Mouse (Mus musculus) cerebellum, adult 2 months (tissue): Measurements from ENCODE around the gene Sh3pxd2a. TPM values are rescaled to one million over a fixed set of nuclear protein-coding genes. Genes with fewer than 3 reads are reported as not detected.

ENCODE experiments used
- DNase-seq, 2 experiments: peaks; one replicate each; pipeline ENCODE4 v3.0.0; 2021
- H3K27ac ChIP-seq: fragments of 200-500 bp; 2 replicates; pipeline ENCODE4 v1.5.1; 2012; ENCODE audit warnings: low read length, control low read depth, inconsistent platforms; ENCODE audit not compliant: insufficient read depth
- H3K27me3 ChIP-seq: fragments of 200-500 bp; 2 replicates; pipeline ENCODE4 v1.6.1; 2012; ENCODE audit warnings: inconsistent platforms, mild to moderate bottlenecking, low read length, moderate library complexity; ENCODE audit not compliant: control insufficient read depth, insufficient read depth
- H3K4me1 ChIP-seq: fragments of 200-500 bp; 2 replicates; pipeline ENCODE4 v1.6.1; 2011; ENCODE audit warnings: low read length; ENCODE audit not compliant: control insufficient read depth, insufficient read depth
- H3K4me3 ChIP-seq: fragments of 200-500 bp; replicated peaks from 2 replicates; pipeline ENCODE3; 2011; ENCODE audit warnings: mild to moderate bottlenecking, low read depth, low read length, control low read depth; ENCODE audit not compliant: insufficient read depth
- CTCF ChIP-seq: fragments of 200-500 bp; IDR thresholded peaks from 2 replicates; pipeline ENCODE4 v1.5.1; 2011; ENCODE audit warnings: low read depth, mild to moderate bottlenecking, control low read depth, low read length, moderate library complexity, borderline replicate concordance; ENCODE audit not compliant: insufficient read depth
- POLR2A ChIP-seq: fragments of 200-500 bp; IDR thresholded peaks from 2 replicates; pipeline ENCODE4 v1.6.1; 2011; ENCODE audit warnings: low read length, control low read depth, borderline replicate concordance; ENCODE audit not compliant: insufficient read depth
- WGBS: fragments of 180-500 bp; shearing (Covaris S2); methylation state at CpG from one replicate; pipeline ENCODE4 v1.1.7; 2018; 5-methylcytosine and 5-hydroxymethylcytosine counted together
- polyA plus RNA-seq: library from polyadenylated mRNA; depleted of rRNA; stranded (reverse); fragments of >200 nt; gene quantifications from 2 replicates; pipeline ENCODE4 v1.2.3, GENCODE M21; 2012

The Sh3pxd2a gene
- polyA plus RNA-seq, 1 experiment, result 7.9 TPM

DNA sequence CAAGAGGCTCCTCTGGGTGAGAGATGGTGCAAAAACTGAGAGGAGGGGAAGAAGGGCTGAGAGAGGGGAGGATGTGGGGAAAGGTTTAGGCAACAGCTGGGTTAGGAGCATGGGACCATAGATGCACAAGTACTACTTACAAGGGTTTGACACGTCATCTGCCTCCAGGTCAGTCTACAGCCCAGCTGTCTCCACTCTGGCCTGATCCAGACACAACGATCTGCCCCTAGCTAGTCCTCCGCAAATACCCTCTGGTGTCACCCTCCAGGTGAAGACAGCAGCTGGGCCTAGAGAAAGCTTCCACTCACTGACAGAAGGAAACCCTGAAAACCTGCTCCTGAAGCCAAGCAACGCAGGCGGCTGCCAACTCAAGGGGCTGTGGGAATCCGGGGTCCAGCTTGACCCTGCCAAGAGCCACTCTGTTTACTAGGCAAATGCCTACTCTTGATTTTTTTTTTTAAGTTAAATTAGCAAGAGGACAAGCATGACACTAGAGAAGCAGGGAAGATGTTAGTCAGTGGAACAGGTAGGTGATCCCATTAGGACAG lies 50.7 kb downstream of the Sh3pxd2a start:
- WGBS, result 53% methylated on average over 6 of the region's 6 CpGs
- no peak for TF ChIP-seq CTCF
- TF ChIP-seq POLR2A, result no peak
- Histone ChIP-seq H3K27ac (no peak overlapping the region), H3K4me1 (peaks cover 7% of the 10 kb centered on the region; the same call in 1 of the 2 replicates), H3K4me3 (no peak overlapping the region), H3K27me3 (no peaks in the 10 kb centered on the region)
- DNase-seq, result no peak

DNA sequence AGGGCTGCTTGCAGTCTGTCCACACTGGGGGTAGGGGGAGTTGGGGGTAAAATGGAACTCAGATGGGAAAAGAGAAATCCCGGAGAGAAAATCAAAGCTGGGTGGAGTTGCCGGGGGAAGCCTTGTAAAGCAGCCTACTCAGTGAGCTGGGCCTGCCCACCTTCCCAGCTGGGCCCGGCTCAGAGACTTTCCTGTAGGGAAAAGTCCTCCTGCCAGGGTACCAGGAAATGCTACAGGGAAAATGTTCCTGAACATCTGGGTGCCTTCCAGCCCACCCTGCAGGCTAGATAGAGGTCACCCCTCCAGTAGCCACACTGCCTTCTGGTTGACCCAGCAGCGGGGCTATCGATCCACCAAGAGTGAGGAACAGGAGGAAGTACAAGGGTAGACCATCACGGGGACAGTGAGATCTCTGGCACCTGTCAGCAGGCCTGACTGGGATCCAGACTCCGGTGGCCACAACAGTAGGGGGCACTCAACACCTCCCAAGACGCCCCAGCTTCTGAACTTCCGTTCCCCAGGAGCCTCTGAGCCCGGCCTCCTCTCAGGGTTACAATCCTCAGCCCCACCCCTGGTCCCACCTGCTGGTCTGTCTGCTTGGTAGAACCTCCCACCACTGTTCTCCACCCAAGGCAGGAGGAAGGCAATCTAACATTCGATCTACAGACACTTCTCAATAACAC lies 51.5 kb downstream of the Sh3pxd2a start:
- TF ChIP-seq CTCF (no peak), POLR2A (no peak)

DNA sequence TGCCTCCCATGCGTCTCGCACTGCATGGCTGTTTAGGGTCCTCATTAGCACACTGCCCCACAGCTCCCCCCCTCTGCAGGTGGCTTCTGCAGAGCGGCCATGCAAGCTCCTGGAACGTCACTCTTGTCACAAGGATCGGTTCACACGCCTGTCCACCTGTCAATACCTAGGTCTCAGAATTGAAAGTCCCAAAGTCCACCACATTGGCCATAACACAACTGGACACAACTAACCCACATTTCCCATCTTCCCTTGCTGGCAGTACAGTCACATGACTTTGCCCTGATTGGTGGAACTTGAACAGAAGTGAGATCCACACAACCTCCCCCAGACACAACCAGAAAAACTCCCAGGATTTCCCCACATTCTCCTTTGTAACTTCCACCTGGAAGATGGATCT lies 53.9 kb downstream of the Sh3pxd2a start:
- 95% methylated on average over 6 of the region's 6 CpGs for WGBS

More for the DNA sequence above, 51.5 kb downstream of the Sh3pxd2a start:
- peaks cover 7% of the 10 kb centered on the region; the same call in 1 of the 2 replicates for H3K4me1 ChIP-seq
- WGBS, result 76% methylated on average over 11 of the region's 11 CpGs
- DNase-seq, result no peak
- H3K27ac ChIP-seq, result no peak overlapping the region
- no peak overlapping the region for H3K4me3 ChIP-seq
- no peaks in the 10 kb centered on the region for H3K27me3 ChIP-seq

DNA sequence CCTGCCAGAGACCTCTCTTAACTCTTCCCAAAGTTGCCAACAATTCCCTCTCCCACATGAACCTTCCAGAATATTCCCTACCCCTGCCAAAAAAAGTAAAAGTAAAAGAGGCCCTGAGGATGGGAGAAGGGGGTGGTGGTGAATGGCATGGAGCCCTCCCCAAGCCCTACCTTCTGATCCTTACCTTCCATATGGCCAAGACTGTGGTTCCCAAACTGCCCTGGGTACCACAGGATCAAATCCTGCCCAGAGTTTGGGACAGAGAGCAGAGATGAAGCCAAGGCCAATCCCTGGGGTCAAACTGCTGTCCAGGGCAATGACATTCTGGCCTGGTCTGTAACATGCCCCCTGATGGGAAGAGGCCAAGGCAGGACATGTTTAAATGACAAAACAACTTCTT lies 55.1 kb downstream of the Sh3pxd2a start:
- Histone ChIP-seq H3K4me1 (no peaks in the 10 kb centered on the region; the same call in 1 of the 2 replicates), H3K27ac (no peak overlapping the region), H3K27me3 (no peaks in the 10 kb centered on the region), H3K4me3 (no peak overlapping the region)
- no peak for TF ChIP-seq POLR2A
- no peak for TF ChIP-seq CTCF
- no peak for DNase-seq

More for the DNA sequence above, 53.9 kb downstream of the Sh3pxd2a start:
- H3K4me1 ChIP-seq, result peaks cover 6% of the 10 kb centered on the region
- no peaks in the 10 kb centered on the region for H3K27me3 ChIP-seq
- no peak overlapping the region for H3K27ac ChIP-seq
- TF ChIP-seq CTCF (no peak), POLR2A (no peak)
- no peak for DNase-seq
- H3K4me3 ChIP-seq, result no peak overlapping the region

DNA sequence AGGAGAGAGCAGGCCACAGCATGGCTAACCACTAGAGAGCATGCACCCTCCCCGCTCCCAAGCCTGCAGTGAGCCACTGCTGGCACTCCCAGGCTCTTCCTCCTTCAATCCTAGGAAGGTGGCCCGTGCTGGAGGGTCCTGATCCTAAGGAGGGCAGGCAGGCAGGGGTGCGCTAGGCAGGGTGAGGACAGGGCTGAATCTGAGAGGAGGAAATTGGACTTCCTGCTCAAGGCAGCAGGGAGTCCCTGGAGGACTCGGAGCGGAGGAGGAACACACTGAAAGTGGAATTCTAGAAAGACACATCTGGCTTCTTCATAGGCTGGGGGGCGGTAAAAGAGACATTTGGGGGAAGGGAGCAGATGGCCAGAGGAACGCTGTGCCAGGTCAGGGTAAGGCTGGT lies 55.5 kb downstream of the Sh3pxd2a start:
- Histone ChIP-seq H3K4me1 (no peaks in the 10 kb centered on the region; the same call in 1 of the 2 replicates), H3K4me3 (no peak overlapping the region), H3K27me3 (no peaks in the 10 kb centered on the region), H3K27ac (no peak overlapping the region)
- TF ChIP-seq POLR2A, result no peak
- no peak for TF ChIP-seq CTCF
- DNase-seq, result no peak
- WGBS, result 54% methylated on average over 7 of the region's 7 CpGs

DNA sequence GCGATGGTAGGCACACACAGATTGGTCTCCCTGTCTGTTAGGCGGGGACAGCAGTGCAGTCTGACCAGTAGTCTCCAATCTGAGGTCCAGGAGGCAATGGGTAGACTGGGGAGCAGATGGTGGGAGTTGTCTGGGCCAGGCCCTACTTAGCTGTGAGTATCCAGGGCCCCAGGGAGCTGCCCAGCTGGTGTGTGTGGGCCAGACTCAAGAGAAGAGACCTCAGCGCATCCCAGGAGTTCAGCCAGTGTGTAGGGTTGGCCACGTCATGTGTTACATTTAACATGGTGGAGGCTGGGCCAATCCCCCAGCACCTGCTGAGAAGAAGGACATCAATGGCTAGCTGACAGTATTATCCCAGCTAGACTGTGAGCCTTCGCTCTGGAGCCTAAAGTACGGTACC lies 56.9 kb downstream of the Sh3pxd2a start:
- no peak for DNase-seq
- no peak overlapping the region for H3K4me3 ChIP-seq
- WGBS, result 67% methylated on average over 6 of the region's 6 CpGs
- no peak for TF ChIP-seq CTCF
- TF ChIP-seq POLR2A, result no peak
- no peak overlapping the region for H3K27ac ChIP-seq
- H3K27me3 ChIP-seq, result no peaks in the 10 kb centered on the region
- no peaks in the 10 kb centered on the region; the same call in 1 of the 2 replicates for H3K4me1 ChIP-seq

DNA sequence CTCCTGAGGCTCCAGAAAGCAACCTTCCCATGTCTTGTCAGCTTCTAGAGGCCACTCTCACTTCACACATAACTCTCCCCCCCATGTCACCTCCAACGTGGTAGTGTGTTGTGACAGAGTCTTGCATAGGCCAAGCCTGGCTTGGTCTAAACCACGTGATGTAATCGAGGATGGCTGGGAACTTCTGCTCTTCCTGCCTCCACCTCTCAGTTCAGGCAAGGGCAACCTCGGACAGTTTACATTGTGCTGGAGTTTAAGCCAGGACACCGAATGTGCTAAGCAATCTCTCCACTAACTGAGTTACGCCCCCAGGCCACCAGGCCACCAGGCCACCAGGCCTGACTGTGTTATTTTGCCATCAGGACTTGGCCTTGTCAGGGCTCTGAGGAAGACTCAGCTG lies 57.7 kb downstream of the Sh3pxd2a start:
- no peak overlapping the region for H3K4me3 ChIP-seq
- no peak for DNase-seq
- no peak overlapping the region for H3K27ac ChIP-seq
- H3K4me1 ChIP-seq, result no peaks in the 10 kb centered on the region; the same call in 1 of the 2 replicates
- TF ChIP-seq CTCF, result no peak
- no peak for TF ChIP-seq POLR2A
- WGBS, result 77% methylated on average over 6 of the region's 6 CpGs
- H3K27me3 ChIP-seq, result no peaks in the 10 kb centered on the region

DNA sequence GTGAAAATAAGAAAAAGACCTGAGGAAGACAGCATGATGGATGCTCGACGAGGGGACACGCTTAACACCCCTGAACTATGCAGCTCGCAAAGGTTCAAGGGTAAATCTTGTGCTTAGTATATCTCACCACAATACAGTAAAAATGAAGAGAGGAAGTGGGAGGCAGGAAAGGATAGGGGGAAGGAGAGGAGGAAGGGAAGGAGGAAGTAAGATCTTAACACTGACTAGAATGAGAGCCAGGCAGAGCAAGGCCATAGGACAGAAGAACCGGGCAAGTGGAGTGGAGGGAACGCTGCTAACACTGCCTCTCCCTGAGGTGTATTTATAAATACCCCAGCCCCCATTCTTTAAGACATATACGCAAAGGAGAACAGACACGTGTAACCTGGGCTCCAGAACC lies 58.7 kb downstream of the Sh3pxd2a start:
- 95% methylated on average over 8 of the region's 8 CpGs for WGBS
- DNase-seq, result no peak
- H3K27me3 ChIP-seq, result no peaks in the 10 kb centered on the region
- no peaks in the 10 kb centered on the region; the same call in 1 of the 2 replicates for H3K4me1 ChIP-seq
- H3K27ac ChIP-seq, result no peak overlapping the region
- no peak for TF ChIP-seq POLR2A
- TF ChIP-seq CTCF, result no peak
- H3K4me3 ChIP-seq, result no peak overlapping the region
